Mouse (Mus musculus) activated CD4-positive, CD25-positive, alpha-beta regulatory T cell, adult 4 months (primary cell): ENCODE measurements around the gene Fam118a. TPM values are rescaled to one million over a fixed set of nuclear protein-coding genes. Genes with fewer than 3 reads are reported as not detected.
"Not testable (repeated sequence)": the region's sequence is repeated elsewhere in the genome, so short reads cannot be mapped to it uniquely, and the experiment has no call there.

Experiments used
- ATAC-seq: one replicate; pipeline ENCODE4 v1.8.0; 2017
- polyA plus RNA-seq, 2 experiments: library from polyadenylated mRNA; unstranded; fragments of 100-300 nt; shearing (Covaris generic); gene quantifications; one replicate each; pipeline ENCODE4 v1.2.1; 2017

Fam118a gene
- polyA plus RNA-seq, 2 experiments from 2014 or later = 33.0 to 39.2 TPM

- no peak for ATAC-seq
Measured at GRCm38 (mm10) chr15:85015771-85016170, 13.0 kb upstream of the Fam118a start.

GRCm38 (mm10) chr15:85016951-85017664 lies 11.6 kb upstream of the Fam118a start, which contains the start of gene Upk3a:
TSS of gene Upk3a (plus strand) at chr15:85017141.
- no peak for ATAC-seq

GRCm38 (mm10) chr15:85022211-85022610 lies 6.5 kb upstream of the Fam118a start:
- ATAC-seq = no peak

- no peak for ATAC-seq
Measured at GRCm38 (mm10) chr15:85026197-85026596, 2.6 kb upstream of the Fam118a start.

GRCm38 (mm10) chr15:85027740-85028139 lies 1.0 kb upstream of the Fam118a start:
- ATAC-seq = no peak

- ATAC-seq = not testable (repeated sequence)
Measured at GRCm38 (mm10) chr15:85030643-85031042, 1.9 kb downstream of the Fam118a start.

GRCm38 (mm10) chr15:85031866-85032265 lies 3.1 kb downstream of the Fam118a start:
- no peak for ATAC-seq

GRCm38 (mm10) chr15:85033916-85034315 lies 5.2 kb downstream of the Fam118a start:
- not testable (repeated sequence) for ATAC-seq

GRCm38 (mm10) chr15:85036566-85037342 lies 8.0 kb downstream of the Fam118a start:
- ATAC-seq = peak; percentile 88

- ATAC-seq = no peak
Measured at GRCm38 (mm10) chr15:85037343-85037690, 8.6 kb downstream of the Fam118a start.

GRCm38 (mm10) chr15:85041546-85042225 lies 12.9 kb downstream of the Fam118a start:
- no peak for ATAC-seq

- peak; percentile 82 for ATAC-seq
Measured at GRCm38 (mm10) chr15:85042361-85042954, 13.7 kb downstream of the Fam118a start.

GRCm38 (mm10) chr15:85043116-85043515 lies 14.4 kb downstream of the Fam118a start:
- peak; percentile 50 for ATAC-seq

- ATAC-seq = no peak
Measured at GRCm38 (mm10) chr15:85043761-85044160, 15.0 kb downstream of the Fam118a start.

GRCm38 (mm10) chr15:85046230-85046950 lies 17.6 kb downstream of the Fam118a start:
- no peak for ATAC-seq

- ATAC-seq = no peak
Measured at GRCm38 (mm10) chr15:85047865-85048264, 19.1 kb downstream of the Fam118a start.

- ATAC-seq = no peak
Measured at GRCm38 (mm10) chr15:85049758-85050157, 21.0 kb downstream of the Fam118a start.

- no peak for ATAC-seq
Measured at GRCm38 (mm10) chr15:85054098-85054497, 25.4 kb downstream of the Fam118a start.

- ATAC-seq = no peak
Measured at GRCm38 (mm10) chr15:85055186-85055585, 26.4 kb downstream of the Fam118a start.

- ATAC-seq = no peak
Measured at GRCm38 (mm10) chr15:85063421-85063820, 34.7 kb downstream of the Fam118a start.

GRCm38 (mm10) chr15:85070561-85070960 lies 41.8 kb downstream of the Fam118a start:
- ATAC-seq = no peak

GRCm38 (mm10) chr15:85072651-85073050 lies 43.9 kb downstream of the Fam118a start:
- ATAC-seq = no peak
